Mouse (Mus musculus) forebrain, embryonic 14.5 days (tissue): ENCODE measurements around the gene Mta1. TPM values are rescaled to one million over a fixed set of nuclear protein-coding genes. Genes with fewer than 3 reads are reported as not detected.

ENCODE experiments used
- ATAC-seq: fragments of 200-750 bp; cut with Nextera tagmentation; 2 replicates; pipeline ENCODE4 v1.8.0; 2017; ENCODE audit warnings: mild to moderate bottlenecking, moderate library complexity
- DNase-seq: peaks from one replicate; pipeline ENCODE4 v3.0.0-alpha.2; 2015; ENCODE audit warnings: low spot score
- H3K27ac ChIP-seq: fragments of 300-500 bp; sonication (generic); 2 replicates; pipeline ENCODE4 v1.5.1; 2014; ENCODE audit warnings: low read depth, mild to moderate bottlenecking, control low read depth, low read length, moderate library complexity
- H3K27me3 ChIP-seq: fragments of 300-500 bp; sonication (generic); replicated peaks from 2 replicates; pipeline ENCODE4 v1.6.1; 2014; ENCODE audit warnings: low read length, control low read depth, mixed read lengths; ENCODE audit not compliant: control insufficient read depth, insufficient read depth
- H3K36me3 ChIP-seq: fragments of 300-500 bp; sonication (generic); 2 replicates; pipeline ENCODE4 v1.6.1; 2014; ENCODE audit warnings: low read length, control low read depth; ENCODE audit not compliant: control insufficient read depth, insufficient read depth
- H3K4me1 ChIP-seq: fragments of 300-500 bp; sonication (generic); 2 replicates; pipeline ENCODE4 v1.6.1; 2014; ENCODE audit warnings: antibody characterized with exemption, low read length, control low read depth; ENCODE audit not compliant: control insufficient read depth, insufficient read depth
- H3K4me2 ChIP-seq: fragments of 300-500 bp; sonication (generic); 2 replicates; pipeline ENCODE4 v1.6.1; 2014; ENCODE audit warnings: mild to moderate bottlenecking, control low read depth, low read length
- H3K4me3 ChIP-seq: fragments of 300-500 bp; sonication (generic); 2 replicates; pipeline ENCODE4 v1.5.1; 2014; ENCODE audit warnings: low read depth, low read length, control low read depth
- H3K9ac ChIP-seq: fragments of 300-500 bp; sonication (generic); 2 replicates; pipeline ENCODE4 v1.6.1; 2014; ENCODE audit warnings: mild to moderate bottlenecking, low read length, control low read depth, moderate library complexity
- H3K9me3 ChIP-seq: fragments of 300-500 bp; sonication (generic); replicated peaks from 2 replicates; pipeline ENCODE4 v1.6.1; 2016; ENCODE audit warnings: low read length, control low read depth, mixed read lengths; ENCODE audit not compliant: control insufficient read depth
- WGBS: fragments of 180-500 bp; shearing (Covaris S2); extraction: QIAGEN DNeasy Blood & Tissue Kit; methylation state at CpG from one replicate; pipeline ENCODE4 v1.1.7; 2014; 5-methylcytosine and 5-hydroxymethylcytosine counted together
- polyA plus RNA-seq: library from polyadenylated mRNA; unstranded; fragments of >200 nt; fragmentation: Nextera tagmentation; extraction: Ambion mirVana; gene quantifications from 2 replicates; pipeline ENCODE4 v1.2.1, GENCODE M21; 2014

Mta1 gene
- polyA plus RNA-seq, 1 experiment from 2014 or later: 18.7 TPM

GRCm38 (mm10) chr12:113141531-113141973 lies 43.5 kb downstream of the Mta1 start:
- Histone ChIP-seq H3K36me3 (peaks cover 45% of the 10 kb centered on the region), H3K9ac (peak overlapping the region; percentile 78), H3K27me3 (no peaks in the 10 kb centered on the region), H3K27ac (peak overlapping the region; percentile 54; the same call in 1 of the 2 replicates), H3K4me3 (peak overlapping the region; percentile 60), H3K9me3 (no peaks in the 10 kb centered on the region), H3K4me1 (peaks cover 35% of the 10 kb centered on the region), H3K4me2 (peak overlapping the region; percentile 79)
- peak; percentile 22 for DNase-seq
- no peak for ATAC-seq
- WGBS: 29% methylated on average over 8 of the region's 8 CpGs

GRCm38 (mm10) chr12:113142021-113142975 lies 44.2 kb downstream of the Mta1 start:
- DNase-seq: peak; percentile 63
- Histone ChIP-seq H3K4me3 (peak overlapping the region; percentile 60), H3K9me3 (no peaks in the 10 kb centered on the region), H3K4me2 (peak overlapping the region; percentile 79), H3K9ac (peak overlapping the region; percentile 78), H3K27me3 (no peaks in the 10 kb centered on the region), H3K4me1 (peaks cover 37% of the 10 kb centered on the region), H3K36me3 (peaks cover 38% of the 10 kb centered on the region), H3K27ac (peak overlapping the region; percentile 44; the same call in 1 of the 2 replicates)
- no peak for ATAC-seq
- WGBS: 23% methylated on average over 15 of the region's 15 CpGs

- H3K4me1 ChIP-seq: peaks cover 37% of the 10 kb centered on the region
These were observed 45.1 kb downstream of the Mta1 start for GRCm38 (mm10) chr12:113143164-113143563.

GRCm38 (mm10) chr12:113144001-113144756 lies 46.1 kb downstream of the Mta1 start:
- ATAC-seq: no peak
- Histone ChIP-seq H3K9me3 (no peaks in the 10 kb centered on the region), H3K4me3 (no peak overlapping the region), H3K4me1 (peaks cover 34% of the 10 kb centered on the region), H3K27ac (no peak overlapping the region), H3K4me2 (no peak overlapping the region), H3K27me3 (no peaks in the 10 kb centered on the region), H3K36me3 (peaks cover 25% of the 10 kb centered on the region), H3K9ac (no peak overlapping the region)
- peak; percentile 41 for DNase-seq
- 77% methylated on average over 20 of the region's 20 CpGs for WGBS

More at GRCm38 (mm10) chr12:113143164-113143563, 45.1 kb downstream of the Mta1 start:
- H3K9ac ChIP-seq: peak overlapping the region; percentile 78; the same call in 1 of the 2 replicates
- peak overlapping the region; percentile 79 for H3K4me2 ChIP-seq
- H3K4me3 ChIP-seq: peak overlapping the region; percentile 60; the same call in 1 of the 2 replicates
- ATAC-seq (no peak), DNase-seq (no peak)
- H3K27me3 ChIP-seq: no peaks in the 10 kb centered on the region
- peaks cover 29% of the 10 kb centered on the region for H3K36me3 ChIP-seq
- no peaks in the 10 kb centered on the region for H3K9me3 ChIP-seq
- WGBS: 63% methylated on average over 7 of the region's 7 CpGs
- H3K27ac ChIP-seq: 0 out of 2 replicates have a peak overlapping the region, but pooled peaks have one; percentile 44

- H3K4me2 ChIP-seq: no peak overlapping the region
- H3K9ac ChIP-seq: no peak overlapping the region
- H3K36me3 ChIP-seq: peaks cover 25% of the 10 kb centered on the region
- no peaks in the 10 kb centered on the region for H3K9me3 ChIP-seq
- H3K4me1 ChIP-seq: peaks cover 32% of the 10 kb centered on the region
- no peak overlapping the region for H3K27ac ChIP-seq
- DNase-seq (no peak), ATAC-seq (no peak)
- WGBS: 95% methylated on average over 16 of the region's 16 CpGs
- H3K4me3 ChIP-seq: no peak overlapping the region
- H3K27me3 ChIP-seq: no peaks in the 10 kb centered on the region
These were observed 46.8 kb downstream of the Mta1 start for GRCm38 (mm10) chr12:113144886-113145285.

- ATAC-seq: no peak
- no peak overlapping the region for H3K4me2 ChIP-seq
- no peak overlapping the region for H3K4me3 ChIP-seq
- 88% methylated on average over 5 of the region's 5 CpGs for WGBS
- no peak overlapping the region for H3K27ac ChIP-seq
- H3K27me3 ChIP-seq: no peaks in the 10 kb centered on the region
- H3K36me3 ChIP-seq: peaks cover 25% of the 10 kb centered on the region
- DNase-seq: no peak
- peaks cover 32% of the 10 kb centered on the region for H3K4me1 ChIP-seq
- no peaks in the 10 kb centered on the region for H3K9me3 ChIP-seq
- H3K9ac ChIP-seq: no peak overlapping the region
These were observed 47.5 kb downstream of the Mta1 start for GRCm38 (mm10) chr12:113145591-113145990.

- WGBS: 12% methylated on average over 45 of the region's 45 CpGs
- ATAC-seq: peak; percentile 11; the same call in 1 of the 2 replicates
These were observed 48.3 kb downstream of the Mta1 start, which contains the start of gene Crip1 for GRCm38 (mm10) chr12:113146112-113147057. Crip1 (plus strand) TSS chr12:113146316.

GRCm38 (mm10) chr12:113147481-113147880 lies 49.4 kb downstream of the Mta1 start:
- 83% methylated on average over 8 of the region's 8 CpGs for WGBS
- H3K4me2 ChIP-seq: no peak overlapping the region
- H3K4me1 ChIP-seq: peaks cover 26% of the 10 kb centered on the region
- H3K27me3 ChIP-seq: no peaks in the 10 kb centered on the region; the same call in 1 of the 2 replicates
- H3K9ac ChIP-seq: no peak overlapping the region
- no peak for DNase-seq
- H3K9me3 ChIP-seq: no peaks in the 10 kb centered on the region
- no peak overlapping the region for H3K4me3 ChIP-seq
- no peak overlapping the region for H3K27ac ChIP-seq
- peaks cover 25% of the 10 kb centered on the region for H3K36me3 ChIP-seq
- no peak for ATAC-seq

More at GRCm38 (mm10) chr12:113146112-113147057, 48.3 kb downstream of the Mta1 start, which contains the start of gene Crip1:
- H3K4me2 ChIP-seq: 0 out of 2 replicates have a peak within 1 kb of the TSS, but pooled peaks have one; percentile 21
- H3K9ac ChIP-seq: no peak within 1 kb of the TSS
- H3K4me3 ChIP-seq: no peak within 1 kb of the TSS
- no peaks in the 10 kb centered on the region for H3K9me3 ChIP-seq
- no peaks in the 10 kb centered on the region; the same call in 1 of the 2 replicates for H3K27me3 ChIP-seq
- H3K27ac ChIP-seq: no peak within 1 kb of the TSS
- peak; percentile 69 for DNase-seq
- peaks cover 25% of the 10 kb centered on the region for H3K36me3 ChIP-seq
- H3K4me1 ChIP-seq: peaks cover 29% of the 10 kb centered on the region
